Mouse (Mus musculus): Measurements from ENCODE around the gene Sppl3. TPM values are rescaled to one million over a fixed set of nuclear protein-coding genes. Genes with fewer than 3 reads are reported as not detected.

Sppl3 gene
- polyA plus RNA-seq, 1 experiment: 47.7 TPM

GRCm38 (mm10) chr5:115144471-115144870, 133.5 kb downstream of the Sppl3 start:
- Histone ChIP-seq H3K36me3 (ENCODE audit: control insufficient read depth, insufficient read depth, low read length) (peaks cover 23% of the 10 kb centered on the region), H3K27me3 (ENCODE audit: control insufficient read depth, insufficient read depth, low read length) (no peaks in the 10 kb centered on the region), H3K4me3 (ENCODE audit: extremely low read depth, insufficient read depth, insufficient read length) (no peak overlapping the region), H3K4me1 (ENCODE audit: control insufficient read depth, insufficient read depth, insufficient read length) (no peaks in the 10 kb centered on the region), H3K27ac (ENCODE audit: insufficient read depth, low read length) (no peak overlapping the region)
- TF ChIP-seq CTCF (IDR thresholded peaks at IDR 0.05; ENCODE audit: extremely low read depth, insufficient read depth, insufficient read length, insufficient replicate concordance): no peak
- no peak for TF ChIP-seq POLR2A (IDR thresholded peaks at IDR 0.05; ENCODE audit: low read depth, low read length)
- 90% methylated on average over 6 of the region's 6 CpGs for WGBS
- no peak for DNase-seq (ENCODE audit: low read depth in 1 of 2, low spot score in 2 of 2)

GRCm38 (mm10) chr5:115145253-115145968, 134.5 kb downstream of the Sppl3 start:
- WGBS: 81% methylated on average over 11 of the region's 11 CpGs
- Histone ChIP-seq H3K27me3 (ENCODE audit: control insufficient read depth, insufficient read depth, low read length) (no peaks in the 10 kb centered on the region), H3K4me3 (ENCODE audit: extremely low read depth, insufficient read depth, insufficient read length) (no peak overlapping the region), H3K27ac (ENCODE audit: insufficient read depth, low read length) (no peak overlapping the region), H3K4me1 (ENCODE audit: control insufficient read depth, insufficient read depth, insufficient read length) (peaks cover 2% of the 10 kb centered on the region; the same call in 1 of the 2 replicates), H3K36me3 (ENCODE audit: control insufficient read depth, insufficient read depth, low read length) (peaks cover 30% of the 10 kb centered on the region)
- no peak for DNase-seq (ENCODE audit: low read depth in 1 of 2, low spot score in 2 of 2)
- TF ChIP-seq CTCF (IDR thresholded peaks at IDR 0.05; ENCODE audit: extremely low read depth, insufficient read depth, insufficient read length, insufficient replicate concordance): no peak
- TF ChIP-seq POLR2A (IDR thresholded peaks at IDR 0.05; ENCODE audit: low read depth, low read length): no peak

- no peak for DNase-seq (ENCODE audit: low read depth in 1 of 2, low spot score in 2 of 2)
- Histone ChIP-seq H3K36me3 (ENCODE audit: control insufficient read depth, insufficient read depth, low read length) (peaks cover 34% of the 10 kb centered on the region), H3K27ac (ENCODE audit: insufficient read depth, low read length) (no peak overlapping the region), H3K4me1 (ENCODE audit: control insufficient read depth, insufficient read depth, insufficient read length) (peaks cover 9% of the 10 kb centered on the region; the same call in 1 of the 2 replicates), H3K4me3 (ENCODE audit: extremely low read depth, insufficient read depth, insufficient read length) (no peak overlapping the region), H3K27me3 (ENCODE audit: control insufficient read depth, insufficient read depth, low read length) (no peaks in the 10 kb centered on the region)
- TF ChIP-seq POLR2A (IDR thresholded peaks at IDR 0.05; ENCODE audit: low read depth, low read length) (no peak), CTCF (IDR thresholded peaks at IDR 0.05; ENCODE audit: extremely low read depth, insufficient read depth, insufficient read length, insufficient replicate concordance) (no peak)
- WGBS: 89% methylated on average over 6 of the region's 6 CpGs
These were observed 135.2 kb downstream of the Sppl3 start for GRCm38 (mm10) chr5:115145976-115146746.

GRCm38 (mm10) chr5:115146747-115147130, 135.8 kb downstream of the Sppl3 start:
- no peak overlapping the region for H3K4me3 ChIP-seq (ENCODE audit: extremely low read depth, insufficient read depth, insufficient read length)
- TF ChIP-seq POLR2A (IDR thresholded peaks at IDR 0.05; ENCODE audit: low read depth, low read length): no peak
- TF ChIP-seq CTCF (IDR thresholded peaks at IDR 0.05; ENCODE audit: extremely low read depth, insufficient read depth, insufficient read length, insufficient replicate concordance): no peak
- H3K36me3 ChIP-seq (ENCODE audit: control insufficient read depth, insufficient read depth, low read length): peaks cover 34% of the 10 kb centered on the region
- no peak overlapping the region for H3K27ac ChIP-seq (ENCODE audit: insufficient read depth, low read length)
- peaks cover 10% of the 10 kb centered on the region; the same call in 1 of the 2 replicates for H3K4me1 ChIP-seq (ENCODE audit: control insufficient read depth, insufficient read depth, insufficient read length)
- H3K27me3 ChIP-seq (ENCODE audit: control insufficient read depth, insufficient read depth, low read length): no peaks in the 10 kb centered on the region
- no peak for DNase-seq (ENCODE audit: low read depth in 1 of 2, low spot score in 2 of 2)

GRCm38 (mm10) chr5:115147388-115147787, 136.5 kb downstream of the Sppl3 start:
- TF ChIP-seq CTCF (IDR thresholded peaks at IDR 0.05; ENCODE audit: extremely low read depth, insufficient read depth, insufficient read length, insufficient replicate concordance) (no peak), POLR2A (IDR thresholded peaks at IDR 0.05; ENCODE audit: low read depth, low read length) (no peak)
- Histone ChIP-seq H3K4me1 (ENCODE audit: control insufficient read depth, insufficient read depth, insufficient read length) (peaks cover 14% of the 10 kb centered on the region; the same call in 1 of the 2 replicates), H3K27ac (ENCODE audit: insufficient read depth, low read length) (no peak overlapping the region), H3K4me3 (ENCODE audit: extremely low read depth, insufficient read depth, insufficient read length) (no peak overlapping the region), H3K27me3 (ENCODE audit: control insufficient read depth, insufficient read depth, low read length) (no peaks in the 10 kb centered on the region), H3K36me3 (ENCODE audit: control insufficient read depth, insufficient read depth, low read length) (peaks cover 34% of the 10 kb centered on the region)
- 87% methylated on average over 3 of the region's 3 CpGs for WGBS
- no peak for DNase-seq (ENCODE audit: low read depth in 1 of 2, low spot score in 2 of 2)

- H3K36me3 ChIP-seq (ENCODE audit: control insufficient read depth, insufficient read depth, low read length): peaks cover 34% of the 10 kb centered on the region
- DNase-seq (ENCODE audit: low read depth in 1 of 2, low spot score in 2 of 2): no peak
- H3K4me1 ChIP-seq (ENCODE audit: control insufficient read depth, insufficient read depth, insufficient read length): peaks cover 14% of the 10 kb centered on the region; the same call in 1 of the 2 replicates
- H3K27ac ChIP-seq (ENCODE audit: insufficient read depth, low read length): no peak overlapping the region
- H3K4me3 ChIP-seq (ENCODE audit: extremely low read depth, insufficient read depth, insufficient read length): no peak overlapping the region
- no peak for TF ChIP-seq CTCF (IDR thresholded peaks at IDR 0.05; ENCODE audit: extremely low read depth, insufficient read depth, insufficient read length, insufficient replicate concordance)
- no peak for TF ChIP-seq POLR2A (IDR thresholded peaks at IDR 0.05; ENCODE audit: low read depth, low read length)
- H3K27me3 ChIP-seq (ENCODE audit: control insufficient read depth, insufficient read depth, low read length): no peaks in the 10 kb centered on the region
- WGBS: 94% methylated on average over 8 of the region's 8 CpGs
These were observed 137.4 kb downstream of the Sppl3 start for GRCm38 (mm10) chr5:115148378-115148777.

Other genes starting within 250 kb of the Sppl3 start
- gene Ankrd13a, start 236.5 kb upstream of the Sppl3 start, polyA plus RNA-seq (2012; rRNA removed): 69.3 and 84.0 TPM in 2 replicates
- 71.6 and 92.1 TPM in 2 replicates for gene Git2, start 235.6 kb upstream of the Sppl3 start, polyA plus RNA-seq (2012; rRNA removed)
- gene 1500011B03Rik, start 187.7 kb upstream of the Sppl3 start, polyA plus RNA-seq (2012; rRNA removed): 24.1 and 38.5 TPM in 2 replicates
- gene 4930519G04Rik, start 157.5 kb upstream of the Sppl3 start, polyA plus RNA-seq (2012; rRNA removed): 0.05 TPM in 1 of 2 replicates, not detected in the other
- not detected in 2 replicates for gene Gm9936, start 152.5 kb upstream of the Sppl3 start, polyA plus RNA-seq (2012; rRNA removed)
- gene Oasl2, start 114.2 kb upstream of the Sppl3 start, polyA plus RNA-seq (2012; rRNA removed): 5.6 and 5.8 TPM in 2 replicates
- gene Oasl1, start 87.9 kb upstream of the Sppl3 start, polyA plus RNA-seq (2012; rRNA removed): 10.1 and 12.6 TPM in 2 replicates
- gene 2210016L21Rik, start 69.0 kb upstream of the Sppl3 start, polyA plus RNA-seq (2012; rRNA removed): 17.9 and 19.3 TPM in 2 replicates
- gene Hnf1a, start 40.0 kb upstream of the Sppl3 start, polyA plus RNA-seq (2012; rRNA removed): 0.20 and 0.22 TPM in 2 replicates
- gene Gm10401, start 87.2 kb downstream of the Sppl3 start, polyA plus RNA-seq (2012; rRNA removed): not detected in 2 replicates
- gene Acads, start 108.2 kb downstream of the Sppl3 start, polyA plus RNA-seq (2012; rRNA removed): 30.6 and 33.4 TPM in 2 replicates
- gene Unc119b, start 123.8 kb downstream of the Sppl3 start, polyA plus RNA-seq (2012; rRNA removed): 38.7 and 44.4 TPM in 2 replicates
- gene Mlec, start 147.0 kb downstream of the Sppl3 start, polyA plus RNA-seq (2012; rRNA removed): 39.1 and 44.0 TPM in 2 replicates
- gene Cabp1, start 183.2 kb downstream of the Sppl3 start, polyA plus RNA-seq (2012; rRNA removed): 0.72 and 1.5 TPM in 2 replicates
- gene Pop5, start 224.7 kb downstream of the Sppl3 start, polyA plus RNA-seq (2012; rRNA removed): 55.6 and 85.5 TPM in 2 replicates